Mouse (Mus musculus) gastrocnemius, postnatal 14 days (tissue): ENCODE measurements around the gene Med18. TPM values are rescaled to one million over a fixed set of nuclear protein-coding genes. Genes with fewer than 3 reads are reported as not detected.
"Not testable (repeated sequence)": the region's sequence is repeated elsewhere in the genome, so short reads cannot be mapped to it uniquely, and the experiment has no call there.

ENCODE experiments used
- DNase-seq: peaks from one replicate; pipeline ENCODE4 v3.0.0; 2021; ENCODE audit warnings: mixed read lengths
- intact Hi-C: fragments of 180-260 bp; cut with DNase I; formaldehyde crosslinking; loops from one replicate; pipeline ENCODE4 v1.15.1; 2025; ENCODE audit warnings: low total_unique reads
- total RNA-seq, 2 experiments: library from RNA; stranded (reverse); gene quantifications; 2 replicates each; pipeline ENCODE4 v1.2.3; 2021

Gene Med18
- total RNA-seq, 2 experiments from 2014 or later, result 3.8 to 5.2 TPM

DNA sequence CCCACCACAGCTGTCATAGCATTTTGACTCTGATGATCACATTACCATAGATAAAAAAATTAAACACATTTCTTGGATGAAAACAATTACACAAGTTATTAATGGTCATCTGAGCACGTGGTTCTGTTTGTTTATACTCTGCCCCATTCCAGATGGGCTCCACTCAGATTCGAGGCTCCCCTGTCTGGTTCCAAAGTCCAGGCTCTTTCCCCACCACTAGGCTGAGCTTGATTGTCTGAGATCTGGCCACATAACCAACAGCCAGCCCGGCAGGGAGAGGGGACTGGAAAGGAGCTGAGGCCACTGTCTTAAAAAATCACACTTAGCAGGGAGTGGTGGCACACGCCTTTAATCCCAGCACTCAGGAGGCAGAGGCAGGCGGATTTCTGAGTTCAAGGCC lies 21.1 kb upstream of the Med18 start:
- intact Hi-C loops, result no loop called here
- DNase-seq, result no peak

DNA sequence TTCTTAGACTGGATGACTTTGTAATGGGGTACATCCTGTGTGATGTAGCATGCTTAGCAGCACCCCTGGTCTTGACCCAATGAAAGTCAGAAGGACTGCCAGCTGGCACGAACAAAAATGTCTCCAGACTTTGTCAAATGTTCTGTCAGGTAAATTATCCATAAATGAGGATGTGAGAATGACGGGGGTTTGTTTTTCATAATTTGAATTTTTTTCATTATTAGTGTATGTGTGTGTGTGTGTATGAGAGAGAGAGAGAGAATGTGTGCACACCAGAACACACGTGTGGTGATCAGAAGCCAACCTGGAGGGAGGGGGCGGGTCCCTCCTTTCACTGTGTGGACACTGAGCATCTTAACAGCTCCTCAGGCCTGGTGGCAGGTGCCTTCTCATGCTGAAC lies 20.5 kb upstream of the Med18 start:
- DNase-seq, result no peak
- intact Hi-C loops, result no loop called here

DNA sequence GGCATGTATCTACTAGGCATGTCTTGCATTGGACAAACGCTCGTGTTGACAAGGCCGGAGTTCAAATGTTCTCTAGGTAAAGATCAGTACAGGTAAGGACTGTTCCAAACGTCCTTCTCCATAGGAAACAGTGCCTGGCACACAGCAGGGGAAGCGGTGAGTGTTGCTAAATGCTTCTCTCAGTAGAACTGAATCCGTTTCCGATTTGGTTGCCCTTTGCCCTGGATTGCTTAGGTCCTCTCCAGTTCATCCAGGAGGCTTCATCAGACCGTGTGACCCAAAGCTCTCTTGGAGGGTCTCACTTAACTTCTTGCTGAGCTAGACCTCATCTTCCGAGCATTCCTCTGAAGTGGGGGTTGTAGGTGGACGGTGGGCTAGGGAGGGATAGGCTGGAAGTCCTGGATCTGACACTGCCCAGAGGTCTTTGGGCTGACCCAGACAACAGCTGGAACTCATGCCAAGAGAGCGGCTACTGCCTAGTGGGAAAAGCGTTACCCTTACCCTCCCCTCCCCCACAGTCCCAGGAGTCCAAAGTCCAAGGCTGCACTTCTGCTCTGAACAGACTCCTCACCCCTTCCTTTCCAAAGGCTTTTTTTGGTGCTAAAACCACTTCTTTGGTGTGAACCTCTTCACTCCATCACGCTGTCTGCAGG lies 19.4 kb upstream of the Med18 start:
- no peak for DNase-seq
- intact Hi-C loops, result no loop called here

DNA sequence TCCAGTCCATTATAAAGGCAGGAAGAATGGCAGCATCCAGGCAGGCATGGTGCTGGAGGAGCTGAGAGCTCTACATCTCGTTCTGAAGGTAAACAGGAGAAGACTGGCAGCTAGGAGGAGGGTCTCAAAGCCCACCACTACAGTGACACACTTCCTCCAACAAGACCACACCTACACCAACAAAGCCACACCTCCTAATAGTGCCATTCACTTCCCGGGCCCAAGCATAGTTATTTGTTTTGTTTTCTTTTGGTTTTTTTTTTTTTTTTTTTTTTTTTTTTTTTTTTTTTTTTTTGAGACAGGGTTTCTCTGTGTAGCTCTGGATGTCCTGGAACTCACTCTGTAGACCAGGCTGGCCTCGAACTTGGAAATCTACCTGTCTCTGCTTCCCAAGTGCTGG lies 18.4 kb upstream of the Med18 start:
- DNase-seq, intact Hi-C loops: not testable (repeated sequence)

DNA sequence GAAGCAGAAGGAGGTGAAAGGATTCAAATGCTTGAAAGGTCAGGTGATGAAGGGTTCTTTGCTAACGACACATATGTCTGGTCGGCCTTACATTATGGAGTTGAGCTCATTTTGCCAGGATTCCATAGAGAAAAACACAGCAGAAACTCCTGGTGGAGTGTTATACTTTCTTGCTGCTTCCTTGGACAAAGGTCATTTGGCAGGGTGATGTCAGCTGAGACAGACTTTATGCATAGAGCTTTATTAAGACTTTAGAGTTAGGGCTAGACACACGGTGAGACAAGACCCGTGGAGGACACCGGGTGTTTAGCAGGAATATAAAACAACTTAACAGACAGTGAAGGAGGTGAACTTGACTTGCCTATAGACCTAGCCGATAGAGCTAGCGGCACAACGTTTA lies 14.1 kb upstream of the Med18 start:
- intact Hi-C loops, result no loop called here
- DNase-seq, result no peak

DNA sequence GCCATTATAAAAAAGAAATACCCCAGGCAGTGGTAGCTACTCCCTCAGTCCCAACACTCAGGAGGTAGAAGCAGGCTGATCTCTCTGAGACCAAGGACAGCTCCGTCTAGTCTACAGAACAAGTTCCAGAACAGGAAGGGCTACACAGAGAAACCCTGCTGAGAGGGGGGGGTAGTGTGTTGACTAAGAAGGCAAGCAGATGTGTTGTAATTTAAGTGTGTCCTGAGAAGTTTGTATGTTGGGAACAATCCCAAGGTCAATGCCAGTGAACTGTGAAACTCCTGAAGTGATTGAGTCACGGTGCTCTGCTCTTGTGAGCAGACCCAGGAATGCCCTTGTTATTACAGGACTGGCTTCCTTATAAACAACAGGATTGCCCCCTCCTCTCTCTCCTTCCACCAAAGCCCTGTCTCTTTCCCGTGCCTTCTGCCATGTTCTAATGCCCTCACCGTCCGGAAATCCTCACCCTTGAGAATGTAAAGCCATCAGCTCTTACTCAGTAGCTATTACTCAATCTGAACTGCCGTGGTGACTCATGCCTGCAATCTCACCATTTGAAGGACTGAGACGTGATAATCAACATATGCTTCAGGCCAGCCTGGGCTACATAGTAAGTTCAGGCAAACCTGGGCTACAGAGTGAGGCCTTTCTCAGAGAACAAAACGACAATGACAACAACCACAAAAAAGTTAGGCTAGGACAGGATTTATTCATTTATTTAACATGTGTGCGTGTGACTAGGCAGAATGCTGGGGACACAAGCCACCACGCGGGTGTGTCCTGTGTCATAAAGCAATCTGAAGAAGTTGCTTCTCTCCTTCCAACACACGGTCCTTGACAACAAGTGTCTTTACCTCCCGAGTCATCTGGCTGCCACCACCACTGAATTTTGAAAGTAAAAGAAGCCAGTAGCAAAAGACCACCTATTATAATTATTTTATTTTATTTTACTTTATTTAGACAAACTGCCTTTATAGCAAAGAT lies 12.5 kb upstream of the Med18 start:
- intact Hi-C loops, result no loop called here
- DNase-seq, result no peak

DNA sequence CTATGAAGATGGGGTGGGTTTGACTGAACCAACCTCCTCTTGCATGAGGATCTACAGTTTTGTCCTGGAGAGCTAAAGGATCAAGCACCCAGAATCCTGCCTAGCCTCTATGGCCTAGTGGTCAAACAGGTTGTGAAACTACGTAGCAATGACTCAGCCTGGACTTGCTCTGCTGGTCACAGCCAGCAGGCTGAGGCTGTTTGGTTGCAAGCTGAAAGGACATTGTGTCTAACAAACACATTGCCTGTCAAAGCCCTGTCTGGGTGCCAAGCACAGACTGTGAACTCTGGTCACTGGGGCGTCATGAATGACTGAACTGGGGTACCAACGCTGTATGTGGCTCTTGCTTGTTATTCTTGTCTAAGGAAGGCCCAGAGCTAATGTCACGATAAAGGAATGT lies 10.9 kb upstream of the Med18 start:
- intact Hi-C loops, result no loop called here
- no peak for DNase-seq

DNA sequence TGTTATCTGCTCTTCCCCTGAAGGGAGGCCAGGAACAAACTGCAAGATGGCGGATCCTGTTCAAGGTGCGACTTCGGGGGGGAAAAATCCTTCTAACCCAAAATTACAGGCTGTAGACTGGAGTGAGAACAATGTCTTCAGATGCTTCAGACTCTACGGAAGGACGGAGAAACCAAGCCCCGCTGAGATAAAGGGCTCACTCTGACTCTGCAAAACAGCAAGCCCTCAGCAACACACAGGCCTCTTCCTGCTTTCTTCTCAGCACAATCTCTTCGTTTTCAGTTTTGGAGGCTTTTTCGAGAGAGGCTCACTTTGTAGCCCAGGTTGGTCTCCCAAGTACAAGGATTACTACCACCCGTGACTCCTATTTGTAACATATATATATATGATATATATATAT lies 9.7 kb upstream of the Med18 start:
- intact Hi-C loops, result no loop called here
- no peak for DNase-seq

DNA sequence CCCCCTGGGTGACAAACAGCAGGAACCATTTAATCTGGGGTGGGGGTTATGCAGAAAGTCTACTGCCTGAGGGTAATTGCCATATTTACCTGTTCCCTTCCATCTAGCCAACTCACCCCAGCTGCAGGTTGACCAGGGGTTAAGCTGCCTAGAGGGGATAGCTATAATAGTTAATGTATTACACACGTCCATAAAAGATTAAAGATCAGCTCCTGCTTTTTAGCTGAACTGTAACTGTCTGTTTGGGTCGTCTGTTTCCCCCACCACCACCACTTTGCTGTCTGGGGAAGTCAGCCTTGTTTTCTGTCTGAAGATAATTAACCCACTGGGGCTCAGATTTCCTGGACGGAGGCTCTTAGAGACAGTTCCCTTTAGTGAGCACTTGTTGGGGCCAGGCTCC lies 6.2 kb upstream of the Med18 start:
- intact Hi-C loops, result loop anchor here (5.0 kb wide), 1 partner anchor 42 kb away; the partner anchor contains the start of gene Sesn2
- no peak for DNase-seq

DNA sequence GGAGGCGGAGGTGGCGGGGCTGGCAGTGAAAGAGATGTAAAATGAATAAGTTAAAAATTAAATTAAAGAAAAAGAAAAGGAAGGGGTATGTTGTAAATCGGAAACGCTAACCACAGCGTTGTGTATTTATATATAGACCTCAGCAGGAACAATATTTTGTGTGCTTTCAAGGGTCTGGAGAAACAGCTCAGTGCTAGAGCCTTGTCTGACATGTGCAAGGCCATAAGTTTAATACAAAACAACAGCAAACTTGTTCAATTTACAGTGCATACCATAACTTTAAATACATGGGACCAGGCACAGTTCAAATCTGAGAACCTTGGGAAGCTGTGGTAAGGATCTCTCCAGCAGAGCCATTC lies 513 bp upstream of the Med18 start:
- DNase-seq, result no peak
- intact Hi-C loops, result no loop called here

DNA sequence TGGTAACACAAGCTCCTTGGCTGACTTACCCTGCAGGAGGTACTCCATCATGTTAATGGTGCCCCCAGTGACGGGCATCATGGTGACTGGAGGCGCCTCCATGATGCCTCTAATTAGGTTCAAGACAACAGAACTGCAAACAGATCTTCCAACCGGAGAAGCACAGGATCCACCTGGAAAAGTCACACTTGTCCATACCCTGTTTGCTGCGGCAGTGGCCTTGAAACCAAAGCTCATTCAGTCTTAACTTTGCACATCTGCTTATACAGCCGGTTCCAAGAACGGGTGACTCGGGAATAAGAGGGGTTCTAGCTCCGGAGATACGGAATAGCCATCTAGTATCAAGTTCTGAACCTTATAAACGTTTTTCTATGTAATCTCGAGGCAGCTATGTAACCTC lies 885 bp downstream of the Med18 start:
- DNase-seq, result no peak
- intact Hi-C loops, result no loop called here

DNA sequence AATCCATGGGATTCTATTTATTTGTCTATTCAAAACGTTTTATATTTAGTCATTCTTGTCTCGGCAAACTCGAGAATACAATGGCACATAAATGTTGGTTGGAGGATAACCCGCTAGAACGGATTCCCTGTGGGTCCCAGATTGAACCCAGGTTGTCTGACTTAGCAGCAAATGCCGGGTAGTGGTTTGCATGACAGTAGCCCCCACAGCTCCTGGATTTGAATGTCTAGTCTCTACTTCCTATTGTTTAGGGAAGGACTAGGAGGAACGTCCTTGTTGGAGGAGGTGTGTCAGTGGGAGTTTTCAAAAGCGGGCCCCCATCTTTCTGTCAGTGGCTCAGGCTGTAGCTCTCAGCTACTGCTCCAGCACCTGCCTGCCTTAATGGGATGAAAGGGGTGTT lies 3.5 kb downstream of the Med18 start:
- DNase-seq, result no peak
- intact Hi-C loops, result no loop called here

DNA sequence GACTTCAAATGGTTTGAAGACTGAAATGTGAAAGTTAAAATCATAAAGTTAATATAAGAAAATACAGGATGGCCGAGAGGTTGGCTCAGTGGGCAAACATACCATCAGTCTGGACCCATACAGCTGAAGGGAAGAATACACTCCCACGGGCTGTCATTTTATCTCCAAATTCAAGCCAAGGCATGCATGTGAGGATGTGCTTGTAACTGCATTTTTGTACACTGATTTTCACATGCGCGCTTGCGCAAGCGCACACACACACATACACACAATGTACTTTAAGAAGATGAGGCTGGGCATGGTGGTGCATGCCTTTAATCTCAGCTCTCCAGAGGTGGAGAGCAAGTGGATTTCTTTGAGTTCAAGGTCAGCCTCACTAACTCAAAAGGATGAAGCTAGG lies 8.2 kb downstream of the Med18 start:
- no peak for DNase-seq
- intact Hi-C loops, result no loop called here

DNA sequence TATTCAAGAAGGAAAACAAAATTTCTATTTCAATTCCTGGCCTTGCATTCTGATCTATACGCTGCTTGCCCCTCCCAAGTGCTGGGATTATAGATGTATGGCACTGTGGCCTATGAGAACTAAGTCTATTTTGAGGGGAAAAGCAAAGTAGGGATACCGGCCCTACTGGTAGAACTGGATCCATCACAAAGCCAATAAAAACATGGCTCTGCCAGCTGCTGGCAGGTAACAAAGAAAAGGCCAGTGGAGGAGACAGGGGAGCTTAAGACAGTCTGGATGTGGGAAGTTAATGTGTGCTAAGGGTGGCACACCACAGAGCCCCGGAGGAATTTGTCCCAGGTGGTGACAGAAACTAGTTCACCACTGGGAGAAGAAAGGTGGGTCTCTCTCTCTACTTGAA lies 8.6 kb downstream of the Med18 start:
- intact Hi-C loops, result no loop called here
- no peak for DNase-seq

DNA sequence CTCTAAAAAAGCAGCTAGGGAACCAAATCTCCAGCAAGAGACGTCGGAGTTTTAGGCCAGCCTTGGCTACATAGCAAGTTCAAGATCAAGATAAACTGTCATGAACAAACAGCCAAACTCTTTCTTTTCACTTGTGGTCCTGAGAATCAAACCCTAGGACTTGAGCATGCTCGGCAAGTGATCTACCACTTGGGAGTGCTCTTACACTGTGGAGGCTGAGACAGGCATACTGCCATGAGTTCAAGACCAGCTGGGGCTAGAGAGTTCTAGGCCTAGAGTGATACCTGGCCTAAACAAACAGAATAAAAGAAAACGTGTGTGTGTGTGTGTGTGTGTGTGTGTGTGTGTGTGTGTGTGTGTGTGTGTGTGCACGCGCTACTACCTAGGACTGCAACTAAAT lies 9.5 kb downstream of the Med18 start:
- intact Hi-C loops, result no loop called here
- DNase-seq, result no peak

DNA sequence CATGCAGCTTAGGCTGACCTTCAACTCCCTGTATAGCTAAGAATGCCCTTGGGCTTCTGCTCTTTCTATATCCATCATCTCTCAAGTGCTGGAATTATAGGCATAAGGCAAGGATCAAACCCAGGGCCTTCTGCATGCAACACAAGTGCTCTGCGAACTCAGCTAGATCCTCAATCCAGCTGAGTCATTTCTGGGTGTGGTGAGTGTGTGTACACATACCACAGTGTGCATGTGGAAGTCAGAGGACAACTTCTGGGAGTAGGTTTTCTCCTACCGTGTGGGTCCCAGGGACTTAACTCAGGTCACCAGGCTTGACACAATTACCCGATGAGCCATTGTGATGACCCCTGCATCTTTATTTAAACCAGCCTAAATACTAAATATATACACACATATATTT lies 13.9 kb downstream of the Med18 start:
- intact Hi-C loops, result no loop called here
- no peak for DNase-seq

DNA sequence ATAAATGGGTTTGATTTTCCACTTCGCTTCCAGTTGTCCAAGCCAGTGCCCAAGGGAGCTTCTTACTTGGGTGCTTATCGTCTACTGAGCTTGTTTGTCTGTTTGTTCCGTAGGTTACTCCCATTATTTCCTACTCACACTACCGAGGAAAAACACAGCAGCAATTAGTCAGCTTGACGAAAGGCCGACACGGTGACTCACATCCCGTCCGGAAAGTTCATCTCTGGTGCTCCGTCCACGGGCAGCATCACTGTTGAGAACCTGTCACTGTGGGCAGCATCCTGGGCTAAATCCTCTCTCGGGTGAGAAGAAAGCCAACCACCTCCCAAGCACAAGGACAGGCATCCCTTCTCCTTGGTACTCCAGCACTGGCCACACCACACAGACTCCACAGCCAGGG lies 17.6 kb downstream of the Med18 start:
- intact Hi-C loops, result no loop called here
- no peak for DNase-seq

DNA sequence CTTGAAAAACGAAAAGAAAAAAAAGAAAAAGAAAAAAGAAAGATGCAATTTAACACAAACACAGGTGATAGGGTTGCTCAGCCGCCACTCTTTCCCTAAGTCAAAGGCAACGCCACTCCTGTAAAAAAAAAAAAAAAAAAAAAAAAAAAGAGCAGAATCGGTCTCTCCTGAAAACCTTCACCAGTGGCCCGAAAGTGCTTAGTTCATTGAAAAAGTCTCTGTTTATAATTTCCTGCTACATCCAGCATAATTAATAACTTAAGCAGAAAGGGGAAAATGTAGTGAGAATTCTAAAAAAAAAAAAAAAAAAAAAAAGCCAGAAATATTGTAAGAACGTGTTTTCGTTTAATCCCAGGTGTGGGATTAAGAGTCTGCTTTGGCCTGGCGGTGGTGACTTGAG lies 19.2 kb downstream of the Med18 start:
- intact Hi-C loops, result no loop called here
- DNase-seq, result no peak

DNA sequence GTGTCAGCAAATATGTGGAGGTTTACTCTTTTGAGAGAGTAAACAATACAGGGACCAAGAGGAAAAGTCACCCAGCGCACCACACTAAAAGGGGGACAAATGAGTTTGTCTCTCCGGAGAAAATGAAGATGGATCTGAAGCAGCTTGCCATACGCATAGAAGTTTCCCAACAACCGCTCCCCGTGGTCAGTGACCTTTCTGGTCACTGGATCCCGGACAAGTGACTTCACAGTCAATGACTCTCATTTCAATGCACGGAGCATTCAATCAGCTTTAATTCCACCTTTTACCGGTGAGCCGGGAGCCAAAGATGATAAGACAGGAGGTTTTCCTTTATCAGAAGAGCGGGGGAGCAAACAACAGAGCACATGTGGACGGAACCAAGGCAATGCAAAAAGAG lies 25.9 kb downstream of the Med18 start:
- intact Hi-C loops, result no loop called here
- DNase-seq, result no peak

DNA sequence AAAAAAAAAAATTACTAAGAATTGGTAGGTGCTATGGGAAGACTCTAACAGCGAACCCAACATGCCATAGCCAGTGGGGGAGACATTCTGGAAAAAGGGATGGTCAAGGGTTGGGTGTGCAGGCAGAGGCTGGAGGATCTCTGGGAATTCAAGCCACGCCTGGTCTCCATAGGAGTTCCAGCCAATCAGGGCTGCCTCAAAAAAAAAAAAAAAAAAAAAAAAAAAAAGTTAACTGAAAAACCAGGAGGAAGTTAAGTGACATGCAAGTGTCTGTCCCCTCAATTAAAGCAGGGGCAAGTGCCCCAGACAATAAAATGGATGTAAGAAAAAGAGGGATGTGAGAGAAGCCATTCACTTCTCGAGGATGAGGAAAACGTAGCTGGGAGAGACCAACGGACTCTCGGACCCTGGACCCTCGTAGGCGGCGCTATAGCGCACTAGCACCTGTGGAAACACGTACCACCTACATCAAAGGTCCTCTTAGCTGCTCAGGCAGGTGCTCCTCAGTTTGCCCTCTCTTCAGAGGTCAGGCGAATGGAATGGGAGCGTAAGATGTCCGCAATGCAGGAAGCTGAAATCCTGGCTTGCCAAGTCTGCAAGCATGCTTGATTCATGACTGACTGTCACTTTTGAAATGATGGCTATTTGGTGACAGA lies 30.9 kb downstream of the Med18 start:
- no peak for DNase-seq
- intact Hi-C loops, result no loop called here
